Mouse (Mus musculus) bone marrow macrophage, adult 2 months (primary cell): ENCODE measurements around the gene Map3k4. TPM values are rescaled to one million over a fixed set of nuclear protein-coding genes. Genes with fewer than 3 reads are reported as not detected.

Experiments
- H3K27ac ChIP-seq: 2 replicates; pipeline ENCODE4 v1.5.1; 2012; ENCODE audit warnings: low read depth, low read length; ENCODE audit not compliant: insufficient read depth
- H3K4me1 ChIP-seq: 2 replicates; pipeline ENCODE4 v1.6.1; 2012; ENCODE audit warnings: low read length; ENCODE audit not compliant: control insufficient read depth, insufficient read depth
- H3K4me3 ChIP-seq: 2 replicates; pipeline ENCODE4 v1.5.1; 2012; ENCODE audit warnings: mild to moderate bottlenecking, low read length, moderate library complexity; ENCODE audit not compliant: insufficient read depth
- CTCF ChIP-seq: IDR thresholded peaks from 2 replicates; pipeline ENCODE4 v1.5.1; 2012; ENCODE audit warnings: low read depth, mild to moderate bottlenecking, low read length, moderate library complexity
- POLR2A ChIP-seq: IDR thresholded peaks from 2 replicates; pipeline ENCODE4 v1.6.1; 2012; ENCODE audit warnings: mild to moderate bottlenecking, low read depth, low read length, borderline replicate concordance
- polyA plus RNA-seq: library from polyadenylated mRNA; stranded (reverse); fragments of >200 nt; gene quantifications from 2 replicates; pipeline ENCODE4 v1.2.4, GENCODE M21; 2012; ENCODE audit not compliant: missing spikeins, insufficient read depth, insufficient read length

Map3k4 gene
- polyA plus RNA-seq, 1 experiment, result 11.1 TPM

- H3K27ac ChIP-seq, result no peak overlapping the region
- H3K4me1 ChIP-seq, result peaks cover 20% of the 10 kb centered on the region
- no peak for TF ChIP-seq POLR2A
- TF ChIP-seq CTCF, result no peak
- no peak overlapping the region for H3K4me3 ChIP-seq
Measured at GRCm38 (mm10) chr17:12209481-12209880, 109.1 kb downstream of the Map3k4 start.

DNA sequence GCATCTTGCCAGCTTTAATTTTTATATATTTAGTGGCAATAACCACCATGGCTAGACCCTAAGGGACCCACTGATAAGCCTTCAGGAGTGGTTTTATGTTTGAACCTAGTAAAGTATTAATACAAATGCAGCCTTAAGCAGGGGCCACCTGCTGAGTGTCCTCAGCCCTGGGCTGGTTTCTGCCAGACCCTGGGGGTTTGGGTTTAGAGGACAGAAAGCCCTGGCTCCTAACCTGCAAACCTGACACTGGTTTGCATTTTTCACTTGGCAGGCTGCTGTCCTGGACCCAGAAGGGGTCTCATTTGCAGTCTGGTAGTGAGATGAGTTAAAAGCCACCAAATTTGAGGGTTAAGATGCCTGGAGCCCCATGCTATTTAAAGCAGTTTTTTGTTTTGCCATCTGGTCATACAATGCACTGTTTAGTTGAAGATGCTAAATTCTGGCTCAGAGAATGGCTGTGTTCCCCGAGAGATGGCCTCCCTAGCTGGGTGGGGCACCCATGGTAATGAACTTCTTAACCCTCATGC lies 111.5 kb downstream of the Map3k4 start:
- Histone ChIP-seq H3K4me3 (no peak overlapping the region), H3K27ac (no peak overlapping the region), H3K4me1 (peaks cover 20% of the 10 kb centered on the region)
- TF ChIP-seq CTCF (no peak), POLR2A (no peak)

- H3K27ac ChIP-seq, result no peak overlapping the region
- TF ChIP-seq CTCF, result no peak
- no peak for TF ChIP-seq POLR2A
- H3K4me3 ChIP-seq, result no peak overlapping the region
- peaks cover 21% of the 10 kb centered on the region for H3K4me1 ChIP-seq
Measured at GRCm38 (mm10) chr17:12206248-12206647, 112.3 kb downstream of the Map3k4 start.

DNA sequence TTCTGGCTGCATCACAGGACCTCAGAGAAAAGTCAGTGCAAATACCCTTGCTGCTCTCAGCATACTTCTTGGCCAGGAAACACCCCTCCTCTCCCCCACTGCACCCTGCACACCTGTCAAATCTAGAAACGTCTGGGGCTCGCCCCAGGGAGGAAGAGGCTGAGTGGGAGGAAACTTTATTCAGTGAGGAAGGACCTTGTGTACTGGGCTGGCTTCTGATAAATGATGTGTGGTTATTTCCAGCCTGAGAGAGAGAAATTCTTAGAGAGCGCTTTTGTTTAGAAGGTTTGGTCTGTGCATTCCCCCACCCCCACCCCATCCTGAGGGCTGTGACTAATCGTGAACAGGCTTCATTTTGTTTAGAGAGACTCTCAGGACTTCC lies 112.9 kb downstream of the Map3k4 start:
- H3K27ac ChIP-seq, result no peak overlapping the region
- TF ChIP-seq CTCF, result no peak
- H3K4me1 ChIP-seq, result peaks cover 26% of the 10 kb centered on the region
- H3K4me3 ChIP-seq, result no peak overlapping the region

DNA sequence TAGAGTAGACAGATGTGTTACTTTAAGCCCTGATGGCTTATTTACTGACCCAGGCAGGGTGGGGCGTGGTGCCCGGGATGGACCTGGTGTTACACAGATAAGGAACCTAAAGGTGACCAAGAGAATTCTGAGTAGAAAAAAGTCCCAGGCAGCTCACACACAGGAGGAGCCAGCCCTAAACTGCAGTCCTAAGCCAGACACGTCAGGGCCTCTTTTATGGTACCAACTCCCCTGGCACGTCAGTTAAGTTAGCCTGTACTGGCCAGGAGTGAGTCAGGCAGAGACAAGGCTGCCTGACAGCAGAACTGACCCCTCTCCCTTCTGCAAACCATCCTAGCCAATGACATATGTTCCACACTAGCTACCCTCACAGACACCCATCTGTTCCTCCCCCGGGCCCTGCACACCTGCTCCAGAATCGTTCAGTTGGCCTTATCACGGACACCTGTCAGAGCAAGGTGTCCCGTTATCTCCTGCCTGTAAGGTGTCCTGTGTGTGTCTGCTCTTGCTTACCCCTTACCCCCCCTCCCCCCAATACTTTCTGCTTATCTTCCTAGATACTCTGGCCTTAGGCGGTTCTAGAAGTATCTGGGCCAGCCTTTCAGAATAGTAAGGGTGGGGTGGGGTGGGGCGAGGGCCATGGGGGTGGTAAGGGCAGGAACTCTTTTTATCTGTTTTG lies 113.4 kb downstream of the Map3k4 start:
- Histone ChIP-seq H3K27ac (no peak overlapping the region), H3K4me3 (no peak overlapping the region), H3K4me1 (peaks cover 27% of the 10 kb centered on the region)
- TF ChIP-seq CTCF, result no peak
- no peak for TF ChIP-seq POLR2A

GRCm38 (mm10) chr17:12204689-12205014 lies 113.9 kb downstream of the Map3k4 start:
- Histone ChIP-seq H3K4me1 (peaks cover 23% of the 10 kb centered on the region), H3K27ac (no peak overlapping the region), H3K4me3 (no peak overlapping the region)
- TF ChIP-seq CTCF (no peak), POLR2A (no peak)

GRCm38 (mm10) chr17:12204246-12204645 lies 114.3 kb downstream of the Map3k4 start:
- no peak for TF ChIP-seq CTCF
- no peak for TF ChIP-seq POLR2A
- Histone ChIP-seq H3K4me1 (peaks cover 20% of the 10 kb centered on the region), H3K4me3 (no peak overlapping the region), H3K27ac (no peak overlapping the region)

- TF ChIP-seq CTCF, result no peak
- TF ChIP-seq POLR2A, result no peak
- peaks cover 19% of the 10 kb centered on the region for H3K4me1 ChIP-seq
- no peak overlapping the region for H3K27ac ChIP-seq
- H3K4me3 ChIP-seq, result no peak overlapping the region
Measured at GRCm38 (mm10) chr17:12203414-12203897, 115.1 kb downstream of the Map3k4 start.

GRCm38 (mm10) chr17:12201086-12201485 lies 117.5 kb downstream of the Map3k4 start:
- no peak overlapping the region for H3K4me3 ChIP-seq
- H3K27ac ChIP-seq, result no peak overlapping the region
- H3K4me1 ChIP-seq, result peaks cover 15% of the 10 kb centered on the region
- TF ChIP-seq CTCF (no peak), POLR2A (no peak)

DNA sequence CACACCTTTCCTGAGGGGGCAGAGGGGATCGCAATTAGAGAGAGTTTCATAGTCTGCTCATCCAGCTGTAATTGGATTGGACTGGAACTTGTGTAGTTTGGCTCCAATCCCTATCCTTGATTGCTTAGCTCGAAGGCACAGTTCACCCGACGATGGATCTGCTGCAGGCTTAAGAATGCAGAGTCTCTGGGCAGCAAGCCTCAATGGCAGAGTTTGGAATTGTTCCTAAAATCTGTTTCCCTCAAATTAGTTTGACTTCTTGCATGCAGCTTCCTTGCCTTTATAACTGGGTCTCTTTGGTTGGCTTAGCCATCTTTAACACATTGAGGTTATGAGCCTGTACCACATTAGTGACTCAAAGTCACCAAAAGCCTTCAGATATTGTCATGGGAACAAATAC lies 118.7 kb downstream of the Map3k4 start:
- peaks cover 17% of the 10 kb centered on the region for H3K4me1 ChIP-seq
- TF ChIP-seq POLR2A, result no peak
- no peak for TF ChIP-seq CTCF
- no peak overlapping the region for H3K27ac ChIP-seq
- H3K4me3 ChIP-seq, result no peak overlapping the region
